Mouse (Mus musculus) right cerebral cortex, postnatal 14 days (tissue): ENCODE data around the gene Myl12a.

ENCODE experiments used
- DNase-seq: peaks from one replicate; pipeline ENCODE4 v3.0.0; 2022

Gene Myl12a

DNA sequence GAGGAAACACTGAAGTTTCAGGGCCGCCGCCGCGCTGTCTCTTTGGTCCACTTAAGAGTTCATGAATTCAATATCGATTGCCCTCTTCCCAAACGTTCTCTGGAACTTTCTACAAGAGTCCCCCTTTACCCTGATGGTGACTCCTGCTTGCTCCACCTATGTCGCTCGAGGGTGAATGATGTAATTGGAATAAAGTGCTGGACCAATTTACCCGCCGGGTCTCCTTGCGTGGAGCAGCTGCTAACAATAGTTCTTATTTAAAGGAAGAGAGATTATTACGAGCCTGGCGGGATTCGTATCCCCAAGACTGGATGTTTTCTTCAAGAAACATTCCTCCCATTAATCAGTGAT lies at the start of gene Myl12a:
Gene Myl12a (minus strand): TSS at position 135 of the 351 bp plus-strand sequence.
- DNase-seq = no peak

DNA sequence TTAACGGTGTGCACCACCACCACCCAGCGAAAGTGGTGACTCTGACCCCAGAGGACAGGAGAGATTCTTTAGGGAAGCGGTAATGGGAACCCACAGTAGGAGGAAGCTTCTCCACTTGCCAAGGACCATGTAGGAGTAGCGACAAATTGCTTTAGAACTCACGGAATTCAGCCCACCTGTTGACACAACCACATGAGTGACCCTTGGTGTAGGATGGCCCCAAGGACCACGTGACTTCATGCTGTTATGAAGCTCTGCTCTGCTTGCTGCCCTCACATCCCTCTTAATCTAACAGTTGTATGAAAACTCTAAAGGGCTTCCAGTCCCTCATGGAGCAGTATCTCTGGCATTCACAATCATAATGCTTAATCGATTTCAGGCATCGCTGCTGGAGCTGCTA lies 46.6 kb upstream of the Myl12a start:
- no peak for DNase-seq

DNA sequence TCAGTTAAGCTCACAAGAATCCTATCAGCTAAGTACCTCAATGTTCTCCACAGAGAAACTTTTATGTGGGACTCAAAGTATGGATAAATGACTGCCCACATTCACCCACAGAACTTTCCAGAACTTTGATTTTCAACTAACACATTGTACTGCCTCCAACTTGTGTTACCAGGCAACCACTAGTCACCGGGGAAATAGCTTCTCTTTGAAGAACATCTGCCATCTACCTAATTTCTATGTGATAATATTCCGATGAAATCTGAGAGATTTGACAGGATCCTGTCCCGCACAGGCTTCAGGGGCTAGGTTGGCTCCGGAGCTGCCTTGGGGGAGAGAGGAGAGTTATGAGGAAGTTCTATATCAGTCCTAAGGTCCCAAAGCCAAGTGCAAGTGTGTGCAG lies 44.2 kb upstream of the Myl12a start:
- no peak for DNase-seq

DNA sequence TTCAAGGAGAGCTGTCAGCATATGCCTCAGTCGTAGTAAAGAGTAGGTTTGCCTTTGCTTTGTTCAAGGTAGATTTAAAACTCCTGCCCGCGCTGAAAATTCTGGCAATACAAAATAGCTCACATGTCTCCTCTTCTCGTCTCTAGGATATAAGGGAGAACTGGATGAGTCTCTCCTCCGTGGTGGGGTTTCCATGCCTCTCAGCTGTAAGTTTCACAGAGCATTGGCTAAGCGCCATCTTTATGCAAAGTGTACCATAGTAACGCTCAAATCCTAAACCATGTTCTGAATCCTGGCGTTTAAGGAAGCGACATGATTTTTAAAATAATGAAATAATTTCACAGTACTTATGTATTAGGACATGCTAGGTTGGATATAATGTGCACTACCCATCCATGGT lies 42.9 kb upstream of the Myl12a start:
- no peak for DNase-seq

DNA sequence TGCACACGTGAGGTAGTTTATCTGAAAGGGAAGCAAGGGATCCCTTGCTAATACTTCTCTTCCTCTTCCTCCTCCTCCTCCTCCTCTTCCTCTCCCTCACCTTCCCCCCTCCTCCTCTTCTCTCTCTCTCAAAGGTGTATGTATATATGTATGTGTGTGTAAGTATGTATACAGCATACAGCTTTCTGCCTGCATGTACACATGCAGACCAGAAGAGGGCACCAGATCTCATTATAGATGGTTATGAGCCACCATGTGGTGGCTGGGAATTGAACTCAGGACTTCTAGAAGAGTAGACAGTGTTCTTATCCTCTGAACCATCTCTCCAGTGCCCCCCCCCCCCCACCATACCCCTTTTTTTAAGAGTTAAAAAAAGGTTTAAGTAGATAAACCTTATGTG lies 40.0 kb upstream of the Myl12a start:
- no peak for DNase-seq

- DNase-seq = no peak
Observed at GRCm38 (mm10) chr17:71040582-71040880, 37.9 kb upstream of the Myl12a start.

DNA sequence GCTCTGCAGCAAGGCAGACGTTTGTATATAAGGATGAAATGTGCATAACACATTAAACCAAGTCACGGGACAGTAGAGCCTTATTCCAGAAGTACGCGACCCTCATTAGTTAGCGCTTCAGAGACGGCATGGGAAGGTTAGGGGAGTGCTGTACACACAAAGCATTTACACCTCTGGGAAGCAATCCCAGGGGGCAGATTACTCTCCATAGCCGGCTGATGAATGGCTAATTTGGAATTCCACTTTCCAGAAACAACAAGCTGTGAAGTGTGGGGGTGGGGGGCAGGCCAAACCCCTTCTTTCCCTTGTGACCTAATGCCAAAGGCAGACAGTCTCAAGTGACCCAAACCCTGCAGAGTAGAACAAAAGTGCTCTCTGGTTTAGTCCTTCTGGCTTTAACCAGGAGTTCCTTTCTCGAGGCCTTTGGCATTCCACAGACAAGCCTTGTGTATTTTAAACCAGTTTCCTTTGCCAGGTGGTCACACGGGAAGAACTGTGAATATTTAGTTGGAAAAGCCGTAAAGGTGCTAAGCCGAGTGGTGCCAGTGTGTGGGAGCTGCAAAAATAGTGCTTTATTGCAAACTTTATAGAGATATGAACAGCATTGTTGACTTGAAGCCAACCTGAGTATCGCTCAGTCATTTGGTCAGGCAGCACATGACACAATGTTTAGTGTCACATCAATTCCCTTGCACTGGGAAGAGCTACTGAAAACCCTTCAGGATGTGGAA lies 37.3 kb upstream of the Myl12a start:
- no peak for DNase-seq

DNA sequence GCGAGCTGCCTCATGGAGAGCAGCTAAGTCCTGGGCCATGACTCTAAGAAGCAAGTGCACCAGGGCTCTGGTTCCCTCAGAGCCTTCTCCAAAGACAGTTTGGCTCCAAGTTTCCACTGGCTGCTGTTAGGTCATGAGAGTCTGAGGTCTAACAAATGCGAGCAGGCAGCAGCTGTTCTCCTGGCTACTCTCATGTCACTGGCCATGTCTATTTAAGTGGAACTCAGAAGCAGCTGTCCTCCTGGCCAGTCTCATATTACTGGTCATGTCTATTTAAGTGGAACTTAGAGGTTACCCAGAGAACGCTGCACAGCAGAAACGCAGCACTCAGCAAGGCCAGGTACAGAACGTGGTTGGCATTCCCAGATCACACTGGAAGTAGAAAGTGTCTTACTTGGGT lies 36.1 kb upstream of the Myl12a start:
- DNase-seq = no peak

- no peak for DNase-seq
Observed at GRCm38 (mm10) chr17:71037188-71037587, 34.5 kb upstream of the Myl12a start.

- no peak for DNase-seq
Observed at GRCm38 (mm10) chr17:71034472-71034871, 31.8 kb upstream of the Myl12a start.

GRCm38 (mm10) chr17:71032719-71033118 lies 30.0 kb upstream of the Myl12a start:
- DNase-seq = no peak

DNA sequence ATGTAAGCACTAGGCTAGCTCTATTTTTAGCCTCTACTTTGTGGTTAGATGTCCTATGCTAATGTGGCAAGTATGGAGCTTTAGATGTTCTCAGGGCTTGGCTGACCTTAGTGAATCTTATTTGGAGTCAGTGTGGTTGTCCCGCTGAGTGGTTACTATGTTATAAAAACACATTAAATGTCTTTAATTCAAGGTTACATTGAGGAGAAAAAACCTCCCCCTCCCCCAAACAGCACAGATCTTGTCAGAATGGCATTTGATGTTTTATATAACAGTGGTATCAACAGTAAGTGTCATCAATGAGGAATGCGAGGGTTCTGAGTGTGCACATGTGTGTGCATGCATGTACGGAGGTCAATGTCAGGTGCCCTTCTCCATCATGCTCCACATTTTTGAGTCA lies 24.5 kb upstream of the Myl12a start:
- no peak for DNase-seq

DNA sequence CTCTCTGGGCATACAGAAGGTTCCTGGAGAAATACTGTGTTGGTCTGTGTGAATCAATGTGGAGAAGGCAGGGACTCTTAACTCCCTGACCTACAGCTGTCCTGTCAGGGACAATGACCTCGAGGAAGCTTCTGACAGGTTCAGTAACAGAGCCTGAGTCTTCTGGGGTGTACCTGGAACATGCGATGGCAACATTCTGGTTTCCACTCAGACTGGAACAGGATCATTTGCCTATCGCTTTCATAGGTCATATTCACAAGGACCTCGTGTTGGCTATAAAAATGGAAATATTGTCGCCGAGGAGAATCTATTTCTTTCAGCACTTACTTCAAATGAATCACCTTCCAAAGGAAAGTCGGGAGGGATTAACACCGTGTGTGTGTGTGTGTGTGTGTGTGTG lies 23.2 kb upstream of the Myl12a start:
- DNase-seq = no peak

- DNase-seq = no peak
Observed at GRCm38 (mm10) chr17:71024071-71024470, 21.4 kb upstream of the Myl12a start.

GRCm38 (mm10) chr17:71022841-71023240 lies 20.2 kb upstream of the Myl12a start:
- no peak for DNase-seq

DNA sequence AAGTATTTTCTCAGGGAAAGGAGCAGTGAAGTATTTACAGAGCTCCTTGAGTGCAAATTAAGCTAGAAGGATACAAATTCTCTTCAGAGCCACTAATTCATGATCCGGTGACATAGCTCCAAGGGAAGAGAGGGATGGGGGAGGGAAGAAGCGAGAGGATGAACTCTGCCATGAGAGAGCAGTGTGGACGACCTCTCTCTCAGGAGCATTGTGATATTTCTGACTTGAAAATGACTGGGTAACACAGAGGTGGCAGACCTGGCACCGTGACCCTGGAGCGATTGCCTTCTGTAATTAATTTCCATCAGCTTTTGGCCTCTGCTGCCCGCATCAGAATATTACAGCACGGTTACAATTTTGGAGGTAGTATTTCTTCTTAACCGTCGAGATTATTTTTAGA lies 17.2 kb upstream of the Myl12a start:
- no peak for DNase-seq

GRCm38 (mm10) chr17:71019309-71019655 lies 16.6 kb upstream of the Myl12a start:
- no peak for DNase-seq

DNA sequence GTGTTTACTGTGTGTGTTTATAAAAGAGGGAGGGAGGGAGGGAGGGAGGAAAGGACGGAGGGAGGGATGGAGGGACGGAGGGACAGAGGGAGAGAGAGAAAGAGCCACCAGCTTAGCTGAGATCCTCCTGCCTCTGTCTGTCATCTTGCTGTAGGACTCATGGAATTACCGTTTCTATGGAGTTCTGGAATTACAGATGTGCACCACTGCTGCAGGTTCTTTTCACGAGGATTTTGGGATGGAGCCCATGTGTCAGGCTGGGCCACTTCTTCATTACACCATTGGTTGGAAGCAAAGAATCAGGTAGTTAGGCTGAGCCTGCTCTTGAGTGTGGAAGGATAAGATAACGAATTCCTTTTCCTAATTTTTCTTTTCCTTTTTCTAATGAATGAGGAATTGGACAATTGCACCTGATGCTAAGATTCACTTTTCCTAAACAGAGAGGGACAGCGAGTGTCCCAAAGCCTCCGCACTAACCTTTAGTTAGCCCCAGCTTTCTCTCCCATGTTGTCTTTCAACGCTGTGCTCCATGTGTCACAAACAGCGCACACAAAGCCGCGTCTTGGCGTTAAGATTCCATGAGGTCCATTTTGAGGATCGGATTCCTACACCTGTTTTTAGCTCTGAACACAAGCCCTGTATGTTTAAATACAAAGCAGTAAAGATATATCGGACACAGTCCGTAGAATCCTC lies 16.1 kb upstream of the Myl12a start:
- DNase-seq = no peak

- DNase-seq = no peak
Observed at GRCm38 (mm10) chr17:71018151-71018550, 15.5 kb upstream of the Myl12a start.

DNA sequence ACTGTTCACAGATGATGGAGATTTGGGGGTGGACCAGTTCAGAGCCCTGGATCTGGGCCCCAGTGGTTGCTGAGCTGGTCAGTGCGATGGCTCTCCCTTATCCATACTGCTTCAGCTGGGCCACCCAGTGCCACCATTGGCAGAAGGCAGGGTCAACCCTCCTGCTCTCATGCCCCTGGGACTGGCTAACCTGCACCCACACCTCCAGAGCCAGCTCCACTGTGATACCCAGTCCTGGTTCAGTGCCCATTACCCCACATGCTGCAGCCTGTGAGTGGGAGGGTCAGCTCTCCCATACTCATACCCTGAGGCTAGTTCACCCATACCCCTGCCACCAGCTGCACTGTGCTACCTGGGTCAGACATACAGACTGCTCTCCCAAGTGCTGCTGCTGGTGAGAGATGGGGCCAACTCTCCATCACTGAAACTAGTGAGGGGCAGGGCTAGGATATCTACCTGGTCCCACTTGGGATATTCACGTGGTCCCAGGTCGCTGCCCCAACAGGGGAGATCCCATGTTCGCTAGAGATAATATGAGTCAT lies 14.8 kb upstream of the Myl12a start:
- no peak for DNase-seq

GRCm38 (mm10) chr17:71014911-71015310 lies 12.2 kb upstream of the Myl12a start:
- no peak for DNase-seq

GRCm38 (mm10) chr17:71013105-71013504 lies 10.4 kb upstream of the Myl12a start:
- DNase-seq = no peak

GRCm38 (mm10) chr17:71011931-71012662 lies 9.4 kb upstream of the Myl12a start:
- DNase-seq = no peak

- DNase-seq = no peak
Observed at GRCm38 (mm10) chr17:71010646-71011242, 8.1 kb upstream of the Myl12a start.
